Mouse (Mus musculus): ENCODE data around the gene Kremen2.

GRCm38 (mm10) chr17:23790269-23791078, 44.8 kb upstream of the Kremen2 start, which contains the start of gene Srrm2:
- TF ChIP-seq EP300 (IDR thresholded peaks at IDR 0.05; ENCODE audit: low read depth) (no peak), CTCF (IDR thresholded peaks at IDR 0.05; ENCODE audit: low read depth) (0 out of 2 replicates have a peak, but pooled peaks have one; percentile 2)
